Mouse (Mus musculus): Measurements from ENCODE around the gene Otud5.
"Not testable (repeated sequence)": the region's sequence is repeated elsewhere in the genome, so short reads cannot be mapped to it uniquely, and the experiment has no call there.

Otud5 gene

GRCm38 (mm10) chrX:7841163-7842162 is at the start of gene Otud5:
Gene Otud5, plus strand, starts transcription at chrX:7841364.
- DNase-seq (ENCODE audit: low spot score), result peak; percentile 94

GRCm38 (mm10) chrX:7793361-7793760 is 47.8 kb upstream of the Otud5 start:
- peak; percentile 41 for DNase-seq (ENCODE audit: low spot score)

- DNase-seq (ENCODE audit: low spot score), result peak; percentile 58
These were observed 46.1 kb upstream of the Otud5 start for GRCm38 (mm10) chrX:7795016-7795415.

GRCm38 (mm10) chrX:7797327-7797726 is 43.8 kb upstream of the Otud5 start:
- DNase-seq (ENCODE audit: low spot score), result no peak

GRCm38 (mm10) chrX:7802157-7802556 is 39.0 kb upstream of the Otud5 start:
- DNase-seq (ENCODE audit: low spot score), result not testable (repeated sequence)

- DNase-seq (ENCODE audit: low spot score), result peak; percentile 18
These were observed 26.1 kb upstream of the Otud5 start for GRCm38 (mm10) chrX:7815016-7815415.

GRCm38 (mm10) chrX:7821865-7822779 is 19.0 kb upstream of the Otud5 start, which contains the start of gene Kcnd1:
Gene Kcnd1, plus strand, starts transcription at chrX:7822289.
- DNase-seq (ENCODE audit: low spot score), result peak; percentile 19

- no peak for DNase-seq (ENCODE audit: low spot score)
These were observed 4.0 kb upstream of the Otud5 start for GRCm38 (mm10) chrX:7837146-7837545.

GRCm38 (mm10) chrX:7840842-7841162 is 362 bp upstream of the Otud5 start:
- DNase-seq (ENCODE audit: low spot score), result no peak

- no peak for DNase-seq (ENCODE audit: low spot score)
These were observed 1.2 kb downstream of the Otud5 start for GRCm38 (mm10) chrX:7842318-7842717.

GRCm38 (mm10) chrX:7847845-7848244 is 6.7 kb downstream of the Otud5 start:
- DNase-seq (ENCODE audit: low spot score), result no peak

GRCm38 (mm10) chrX:7854578-7854977 is 13.4 kb downstream of the Otud5 start:
- DNase-seq (ENCODE audit: low spot score), result peak; percentile 38

- no peak for DNase-seq (ENCODE audit: low spot score)
These were observed 18.1 kb downstream of the Otud5 start for GRCm38 (mm10) chrX:7859191-7859753.

- DNase-seq (ENCODE audit: low spot score), result no peak
These were observed 22.0 kb downstream of the Otud5 start for GRCm38 (mm10) chrX:7863181-7863580.

- DNase-seq (ENCODE audit: low spot score), result no peak
These were observed 23.4 kb downstream of the Otud5 start for GRCm38 (mm10) chrX:7864551-7864950.

- no peak for DNase-seq (ENCODE audit: low spot score)
These were observed 24.2 kb downstream of the Otud5 start for GRCm38 (mm10) chrX:7865343-7865742.

GRCm38 (mm10) chrX:7865786-7866185 is 24.6 kb downstream of the Otud5 start:
- no peak for DNase-seq (ENCODE audit: low spot score)

GRCm38 (mm10) chrX:7867141-7867540 is 26.0 kb downstream of the Otud5 start:
- DNase-seq (ENCODE audit: low spot score), result no peak

GRCm38 (mm10) chrX:7868506-7868905 is 27.3 kb downstream of the Otud5 start:
- DNase-seq (ENCODE audit: low spot score), result no peak

GRCm38 (mm10) chrX:7869826-7870225 is 28.7 kb downstream of the Otud5 start:
- no peak for DNase-seq (ENCODE audit: low spot score)

GRCm38 (mm10) chrX:7878007-7878419 is 36.8 kb downstream of the Otud5 start, which contains the start of gene Pim2:
Gene Pim2, plus strand, starts transcription at chrX:7878262.
- peak; percentile 81 for DNase-seq (ENCODE audit: low spot score)

- no peak for DNase-seq (ENCODE audit: low spot score)
These were observed 37.3 kb downstream of the Otud5 start for GRCm38 (mm10) chrX:7878495-7878894.
